Mouse (Mus musculus) forebrain, postnatal 0 days (tissue): ENCODE data around the gene Rnf144b. TPM values are rescaled to one million over a fixed set of nuclear protein-coding genes. Genes with fewer than 3 reads are reported as not detected.

ENCODE experiments used
- ATAC-seq: fragments of 200-750 bp; cut with Nextera tagmentation; 2 replicates; pipeline ENCODE4 v1.8.0; 2017; ENCODE audit warnings: mild to moderate bottlenecking, moderate library complexity
- DNase-seq: peaks from one replicate; pipeline ENCODE4 v3.0.0-alpha.2; 2015
- H3K27ac ChIP-seq: fragments of 300-500 bp; sonication (generic); 2 replicates; pipeline ENCODE4 v1.5.1; 2014; ENCODE audit warnings: low read depth, mild to moderate bottlenecking, antibody characterized with exemption, low read length, moderate library complexity, mixed read lengths
- H3K27me3 ChIP-seq: fragments of 300-500 bp; sonication (generic); 2 replicates; pipeline ENCODE4 v1.6.1; 2014; ENCODE audit warnings: mild to moderate bottlenecking, low read length, mixed read lengths; ENCODE audit not compliant: insufficient read depth
- H3K36me3 ChIP-seq: fragments of 300-500 bp; sonication (generic); 2 replicates; pipeline ENCODE4 v1.6.1; 2014; ENCODE audit warnings: mild to moderate bottlenecking, moderate library complexity; ENCODE audit not compliant: insufficient read depth
- H3K4me1 ChIP-seq: fragments of 300-500 bp; sonication (generic); 2 replicates; pipeline ENCODE4 v1.6.1; 2014; ENCODE audit warnings: antibody characterized with exemption; ENCODE audit not compliant: insufficient read depth
- H3K4me2 ChIP-seq: fragments of 300-500 bp; sonication (generic); 2 replicates; pipeline ENCODE4 v1.6.1; 2014; ENCODE audit warnings: low read depth, mild to moderate bottlenecking, moderate library complexity
- H3K4me3 ChIP-seq: fragments of 300-500 bp; sonication (generic); 2 replicates; pipeline ENCODE4 v1.5.1; 2014; ENCODE audit warnings: low read depth, low read length, mixed read lengths
- H3K9ac ChIP-seq: fragments of 300-500 bp; sonication (generic); 2 replicates; pipeline ENCODE4 v1.6.1; 2014; ENCODE audit warnings: mild to moderate bottlenecking
- H3K9me3 ChIP-seq: fragments of 300-500 bp; sonication (generic); 2 replicates; pipeline ENCODE4 v1.6.1; 2016; ENCODE audit warnings: low read length
- CTCF ChIP-seq: sonication (generic); IDR thresholded peaks from 2 replicates; pipeline ENCODE4 v1.5.1; 2016; ENCODE audit warnings: antibody characterized with exemption, control low read depth, low read depth
- WGBS: fragments of 180-500 bp; shearing (Covaris S2); extraction: QIAGEN DNeasy Blood & Tissue Kit; methylation state at CpG from one replicate; pipeline ENCODE4 v1.1.7; 2014; 5-methylcytosine and 5-hydroxymethylcytosine counted together
- polyA plus RNA-seq: library from polyadenylated mRNA; unstranded; fragments of >200 nt; fragmentation: Nextera tagmentation; extraction: Ambion mirVana; gene quantifications from 2 replicates; pipeline ENCODE4 v1.2.1, GENCODE M21; 2015
- total RNA-seq: library from RNA; depleted of rRNA; stranded (reverse); fragments of >200 nt; gene quantifications from 2 replicates; pipeline ENCODE4 v1.2.3, GENCODE M21; 2014

The Rnf144b gene
- total and polyA plus RNA-seq, 2 experiments from 2014 or later, result 1.5 to 4.0 TPM

DNA sequence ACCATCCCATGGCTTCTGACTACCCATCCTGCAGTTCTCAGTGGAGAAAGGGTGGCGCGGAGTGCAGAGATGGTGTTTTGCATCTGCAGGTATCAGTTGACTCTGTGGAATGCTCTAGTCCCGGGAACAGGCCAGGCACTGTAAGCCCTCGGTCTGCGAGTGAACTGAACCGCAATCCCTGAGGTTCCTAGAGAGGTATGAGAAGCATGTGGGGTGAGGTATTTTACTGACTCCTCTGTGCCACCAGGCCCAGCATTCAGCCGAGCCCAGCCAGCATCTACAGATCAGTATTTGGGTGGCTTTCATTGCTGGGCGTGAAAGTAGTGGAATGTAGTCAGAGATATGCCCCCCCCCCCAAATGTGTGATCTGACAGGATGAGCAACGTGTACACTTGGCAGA lies 23.5 kb downstream of the Rnf144b start:
- no peak overlapping the region for H3K4me3 ChIP-seq
- H3K27ac ChIP-seq, result no peak overlapping the region
- 74% methylated on average over 9 of the region's 9 CpGs for WGBS
- no peak for TF ChIP-seq CTCF
- DNase-seq (no peak), ATAC-seq (no peak)
- no peaks in the 10 kb centered on the region for H3K36me3 ChIP-seq
- H3K9me3 ChIP-seq, result no peaks in the 10 kb centered on the region
- no peak overlapping the region for H3K9ac ChIP-seq
- no peaks in the 10 kb centered on the region for H3K4me1 ChIP-seq
- H3K27me3 ChIP-seq, result no peaks in the 10 kb centered on the region
- H3K4me2 ChIP-seq, result no peak overlapping the region

DNA sequence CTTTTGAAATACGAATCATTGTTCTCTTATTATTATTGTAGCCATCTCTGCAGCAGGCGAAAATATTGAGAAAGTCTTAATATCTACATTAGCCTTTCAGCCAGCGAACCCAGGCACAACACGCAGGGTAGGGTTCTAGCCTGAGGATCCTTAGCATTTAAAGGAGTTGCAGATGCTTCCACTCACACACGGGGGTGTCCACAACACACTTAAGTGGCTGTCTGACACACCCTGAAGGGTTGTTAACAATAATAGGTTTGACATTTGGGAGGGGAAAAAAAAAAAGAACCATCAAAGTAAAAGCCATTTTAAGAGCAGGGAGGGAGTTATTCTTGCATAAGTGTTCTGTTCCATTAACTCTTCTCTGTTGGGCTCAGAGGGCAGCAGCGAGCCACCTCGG lies 23.9 kb downstream of the Rnf144b start:
- 73% methylated on average over 7 of the region's 7 CpGs for whole genome bisulfite sequencing
- Histone ChIP-seq H3K27me3 (no peaks in the 10 kb centered on the region), H3K36me3 (no peaks in the 10 kb centered on the region), H3K9ac (no peak overlapping the region), H3K4me2 (no peak overlapping the region), H3K9me3 (no peaks in the 10 kb centered on the region), H3K27ac (no peak overlapping the region), H3K4me3 (no peak overlapping the region), H3K4me1 (no peaks in the 10 kb centered on the region)
- no peak for TF ChIP-seq CTCF
- DNase-seq (no peak), ATAC-seq (no peak)

DNA sequence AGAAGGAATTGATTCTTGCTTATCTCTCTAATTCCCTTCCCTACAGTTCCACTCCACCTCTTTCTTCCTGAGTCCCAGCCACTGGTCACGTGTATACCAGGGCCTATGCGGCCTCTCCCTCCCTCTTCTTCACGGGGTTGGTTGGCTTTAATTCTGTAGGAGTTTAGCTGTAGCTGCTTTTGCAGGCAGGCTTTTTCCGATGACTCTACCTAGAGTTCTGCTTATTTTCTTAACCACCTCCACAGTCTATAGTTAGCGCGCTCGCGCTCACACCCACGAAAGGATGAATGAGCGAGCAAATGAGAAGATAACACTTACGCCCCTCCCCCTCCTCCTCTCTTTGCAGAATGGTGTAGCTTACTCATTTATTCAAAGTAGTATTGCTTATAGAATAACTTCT lies 26.1 kb downstream of the Rnf144b start:
- Histone ChIP-seq H3K4me3 (no peak overlapping the region), H3K4me2 (no peak overlapping the region), H3K9ac (no peak overlapping the region), H3K36me3 (no peaks in the 10 kb centered on the region), H3K27me3 (no peaks in the 10 kb centered on the region), H3K4me1 (no peaks in the 10 kb centered on the region), H3K9me3 (no peaks in the 10 kb centered on the region), H3K27ac (no peak overlapping the region)
- ATAC-seq, result no peak; the same call in 1 of the 2 replicates
- no peak for TF ChIP-seq CTCF
- no peak for DNase-seq
- 59% methylated on average over 11 of the region's 11 CpGs for WGBS

- no peaks in the 10 kb centered on the region for H3K27me3 ChIP-seq
- no peak overlapping the region for H3K9ac ChIP-seq
- H3K4me1 ChIP-seq, result no peaks in the 10 kb centered on the region
- DNase-seq (no peak), ATAC-seq (no peak)
- 95% methylated on average over 10 of the region's 10 CpGs for WGBS
- no peak for TF ChIP-seq CTCF
- H3K27ac ChIP-seq, result no peak overlapping the region
- no peak overlapping the region for H3K4me3 ChIP-seq
- no peaks in the 10 kb centered on the region for H3K36me3 ChIP-seq
- H3K4me2 ChIP-seq, result no peak overlapping the region
- H3K9me3 ChIP-seq, result no peaks in the 10 kb centered on the region
These were observed 27.5 kb downstream of the Rnf144b start for GRCm38 (mm10) chr13:47149993-47150392.

GRCm38 (mm10) chr13:47151060-47151459 lies 28.6 kb downstream of the Rnf144b start:
- 0 out of 2 replicates have a peak, but pooled peaks have one; percentile 13 for ATAC-seq
- H3K4me1 ChIP-seq, result no peaks in the 10 kb centered on the region
- H3K4me3 ChIP-seq, result no peak overlapping the region
- no peak overlapping the region for H3K4me2 ChIP-seq
- no peaks in the 10 kb centered on the region for H3K27me3 ChIP-seq
- 88% methylated on average over 14 of the region's 14 CpGs for WGBS
- no peak for DNase-seq
- no peaks in the 10 kb centered on the region for H3K36me3 ChIP-seq
- no peak overlapping the region for H3K9ac ChIP-seq
- no peak overlapping the region for H3K27ac ChIP-seq
- TF ChIP-seq CTCF, result no peak
- H3K9me3 ChIP-seq, result no peaks in the 10 kb centered on the region

DNA sequence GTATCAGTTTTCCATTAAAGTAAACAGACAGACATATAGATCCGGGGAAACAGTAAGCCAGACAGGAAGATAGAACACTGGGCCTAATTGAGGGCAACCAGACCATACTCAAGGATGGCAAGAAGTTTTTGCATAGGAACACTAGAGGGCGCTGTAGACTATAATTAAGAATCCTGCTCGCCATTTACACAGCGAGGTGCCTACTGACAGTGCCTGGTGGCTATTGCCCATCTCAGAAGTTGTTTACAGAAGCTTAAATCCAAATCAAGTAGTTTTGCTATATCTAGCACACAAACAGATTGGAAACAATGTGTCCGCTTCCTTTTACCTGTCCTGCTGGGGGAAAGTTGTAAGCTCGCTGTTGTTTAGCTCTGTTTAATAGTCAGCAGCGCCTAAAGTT lies 29.9 kb downstream of the Rnf144b start:
- Histone ChIP-seq H3K9me3 (no peaks in the 10 kb centered on the region), H3K4me2 (no peak overlapping the region), H3K27ac (no peak overlapping the region), H3K4me1 (no peaks in the 10 kb centered on the region), H3K4me3 (no peak overlapping the region), H3K36me3 (no peaks in the 10 kb centered on the region), H3K27me3 (no peaks in the 10 kb centered on the region), H3K9ac (no peak overlapping the region)
- ATAC-seq (peak; percentile 80), DNase-seq (peak; percentile 87)
- WGBS, result 30% methylated on average over 7 of the region's 7 CpGs
- TF ChIP-seq CTCF, result peak; percentile 87

- Histone ChIP-seq H3K27me3 (no peaks in the 10 kb centered on the region), H3K4me3 (no peak overlapping the region), H3K4me1 (no peaks in the 10 kb centered on the region), H3K9ac (no peak overlapping the region), H3K9me3 (no peaks in the 10 kb centered on the region), H3K4me2 (no peak overlapping the region), H3K27ac (no peak overlapping the region), H3K36me3 (no peaks in the 10 kb centered on the region)
- ATAC-seq (no peak), DNase-seq (no peak)
- no peak for TF ChIP-seq CTCF
- 68% methylated on average over 5 of the region's 5 CpGs for WGBS
These were observed 30.8 kb downstream of the Rnf144b start for GRCm38 (mm10) chr13:47153206-47153605.

DNA sequence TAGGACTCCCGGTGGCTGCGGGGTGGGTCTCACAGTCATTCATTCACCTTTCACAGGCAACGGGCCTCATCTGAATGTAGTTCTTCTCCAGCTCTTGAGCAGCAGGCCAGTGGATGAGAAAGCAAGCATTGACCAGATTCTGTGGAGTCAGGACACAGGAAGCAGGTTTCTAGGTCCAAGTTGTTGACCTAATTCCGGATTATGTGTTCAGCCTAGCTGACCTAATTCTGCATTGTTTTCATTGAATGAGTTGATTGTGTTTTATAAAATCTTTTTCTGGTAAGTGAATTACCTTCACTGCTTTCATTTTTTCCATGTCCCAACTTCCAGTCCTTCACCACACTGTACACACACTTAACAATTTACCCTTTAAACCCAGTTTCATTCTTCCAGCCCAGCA lies 32.4 kb downstream of the Rnf144b start:
- H3K27ac ChIP-seq, result no peak overlapping the region
- no peak overlapping the region for H3K9ac ChIP-seq
- no peak for TF ChIP-seq CTCF
- H3K4me3 ChIP-seq, result no peak overlapping the region
- no peaks in the 10 kb centered on the region for H3K9me3 ChIP-seq
- WGBS, result 43% methylated on average over 4 of the region's 4 CpGs
- H3K4me1 ChIP-seq, result no peaks in the 10 kb centered on the region
- no peaks in the 10 kb centered on the region for H3K27me3 ChIP-seq
- no peak overlapping the region for H3K4me2 ChIP-seq
- DNase-seq (no peak), ATAC-seq (no peak)
- no peaks in the 10 kb centered on the region for H3K36me3 ChIP-seq
